Mouse (Mus musculus) heart, adult 10 weeks (tissue): ENCODE measurements around the gene Gm11096. TPM values are rescaled to one million over a fixed set of nuclear protein-coding genes. Genes with fewer than 3 reads are reported as not detected.

Experiments
- polyA plus RNA-seq: library from polyadenylated mRNA; stranded (reverse); fragments of 350-450 nt; fragmentation: Illumina TruSeq; extraction: RNeasy Lipid Tissue Mini Kit (QIAGEN cat#74804); gene quantifications from one replicate; pipeline ENCODE4 v1.2.3, GENCODE M21; 2014; ENCODE audit warnings: low read depth, low replicate concordance

Gene Gm11096
- not detected for polyA plus RNA-seq

GRCm38 (mm10) chr17:81441463-81441862, at the start of gene Gm11096:
TSS of gene Gm11096 (plus strand) at chr17:81441763.

